Mouse (Mus musculus) ES-Bruce4 (cell line): Measurements from ENCODE around the gene Ifnar2.

Experiments used
- CTCF ChIP-seq: IDR thresholded peaks from one replicate; pipeline ENCODE4 v1.8.1; 2011; ENCODE audit warnings: low read depth, low read length
- POLR2A ChIP-seq: IDR thresholded peaks from one replicate; pipeline ENCODE4 v1.8.1; 2011; ENCODE audit warnings: low read length; ENCODE audit not compliant: insufficient read depth

GRCm38 (mm10) chr16:91347491-91348263, 24.9 kb upstream of the Ifnar2 start:
- no peak for TF ChIP-seq POLR2A
- no peak for TF ChIP-seq CTCF
